Mouse (Mus musculus): Measurements from ENCODE around the gene Ksr2.
A peak's percentile ranks its signal among the peaks of the same experiment; 100 is the strongest.

Ksr2 gene

GRCm38 (mm10) chr5:117497084-117497483, 83.3 kb downstream of the Ksr2 start:
- no peak for TF ChIP-seq NANOG (IDR thresholded peaks at IDR 0.05; ENCODE audit: borderline replicate concordance, low read length)
- TF ChIP-seq CTCF (conservative IDR thresholded peaks at IDR 0.05; ENCODE audit: low read length), result peak; percentile 79
- Histone ChIP-seq H3K4me1 (replicated peaks; ENCODE audit: low read depth, low read length) (peaks cover 32% of the 10 kb centered on the region), H3K27me3 (ENCODE audit: insufficient read depth, low read length) (peaks cover 32% of the 10 kb centered on the region), H3K9me3 (ENCODE audit: low read length) (peaks cover 4% of the 10 kb centered on the region; the same call in 1 of the 2 replicates), H3K36me3 (ENCODE audit: insufficient read depth, low read length) (no peaks in the 10 kb centered on the region), H3K4me3 (replicated peaks; ENCODE audit: low read length) (peak overlapping the region; percentile 11; the same call in 1 of the 2 replicates)

- TF ChIP-seq POU5F1 (IDR thresholded peaks at IDR 0.05; ENCODE audit: borderline replicate concordance, low read length) (no peak), CTCF (conservative IDR thresholded peaks at IDR 0.05; ENCODE audit: low read length) (peak; percentile 98), NANOG (IDR thresholded peaks at IDR 0.05; ENCODE audit: borderline replicate concordance, low read length) (no peak)
- peaks cover 11% of the 10 kb centered on the region for H3K4me1 ChIP-seq (replicated peaks; ENCODE audit: low read depth, low read length)
- peaks cover 20% of the 10 kb centered on the region for H3K9me3 ChIP-seq (ENCODE audit: low read length)
- no peaks in the 10 kb centered on the region for H3K36me3 ChIP-seq (ENCODE audit: insufficient read depth, low read length)
- H3K27me3 ChIP-seq (ENCODE audit: insufficient read depth, low read length), result peaks cover 34% of the 10 kb centered on the region
- no peak overlapping the region for H3K4me3 ChIP-seq (replicated peaks; ENCODE audit: low read length)
Observed at GRCm38 (mm10) chr5:117502611-117503010, 88.8 kb downstream of the Ksr2 start.

DNA sequence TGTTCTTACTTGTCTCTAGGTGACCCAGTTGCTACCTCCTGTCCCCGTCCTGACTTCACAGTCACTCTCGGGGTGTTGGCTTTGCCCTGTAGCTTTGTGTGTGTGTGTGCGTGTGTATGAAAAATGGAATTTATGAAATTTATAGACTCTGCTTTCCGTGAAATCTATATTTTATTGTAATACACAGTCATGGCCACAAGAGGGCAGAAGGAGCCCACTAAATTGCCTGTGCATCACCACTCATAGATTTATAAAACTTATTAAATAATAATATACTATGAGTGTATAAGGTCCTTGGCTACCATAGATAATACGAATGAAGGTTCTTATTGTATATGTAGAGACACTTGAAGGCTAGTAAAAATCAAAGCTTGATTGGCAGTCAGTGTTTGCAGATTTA, 90.6 kb downstream of the Ksr2 start:
- no peak overlapping the region for H3K4me3 ChIP-seq (replicated peaks; ENCODE audit: low read length)
- peaks cover 20% of the 10 kb centered on the region for H3K9me3 ChIP-seq (ENCODE audit: low read length)
- TF ChIP-seq CTCF (conservative IDR thresholded peaks at IDR 0.05; ENCODE audit: low read length), result peak; percentile 59
- no peak for TF ChIP-seq NANOG (IDR thresholded peaks at IDR 0.05; ENCODE audit: borderline replicate concordance, low read length)
- H3K4me1 ChIP-seq (replicated peaks; ENCODE audit: low read depth, low read length), result peaks cover 14% of the 10 kb centered on the region
- H3K36me3 ChIP-seq (ENCODE audit: insufficient read depth, low read length), result no peaks in the 10 kb centered on the region
- H3K27me3 ChIP-seq (ENCODE audit: insufficient read depth, low read length), result peaks cover 27% of the 10 kb centered on the region

GRCm38 (mm10) chr5:117505204-117505603, 91.4 kb downstream of the Ksr2 start:
- H3K9me3 ChIP-seq (ENCODE audit: low read length), result peaks cover 20% of the 10 kb centered on the region
- H3K4me1 ChIP-seq (replicated peaks; ENCODE audit: low read depth, low read length), result peaks cover 17% of the 10 kb centered on the region
- TF ChIP-seq NANOG (IDR thresholded peaks at IDR 0.05; ENCODE audit: borderline replicate concordance, low read length), result no peak
- peak; percentile 98 for TF ChIP-seq CTCF (conservative IDR thresholded peaks at IDR 0.05; ENCODE audit: low read length)
- peaks cover 19% of the 10 kb centered on the region for H3K27me3 ChIP-seq (ENCODE audit: insufficient read depth, low read length)
- no peak overlapping the region for H3K4me3 ChIP-seq (replicated peaks; ENCODE audit: low read length)
- no peaks in the 10 kb centered on the region for H3K36me3 ChIP-seq (ENCODE audit: insufficient read depth, low read length)

GRCm38 (mm10) chr5:117505769-117506168, 92.0 kb downstream of the Ksr2 start:
- TF ChIP-seq CTCF (conservative IDR thresholded peaks at IDR 0.05; ENCODE audit: low read length), result no peak
- TF ChIP-seq NANOG (IDR thresholded peaks at IDR 0.05; ENCODE audit: borderline replicate concordance, low read length), result no peak
- TF ChIP-seq POU5F1 (IDR thresholded peaks at IDR 0.05; ENCODE audit: borderline replicate concordance, low read length), result no peak
- Histone ChIP-seq H3K36me3 (ENCODE audit: insufficient read depth, low read length) (no peaks in the 10 kb centered on the region), H3K27me3 (ENCODE audit: insufficient read depth, low read length) (peaks cover 14% of the 10 kb centered on the region), H3K4me1 (replicated peaks; ENCODE audit: low read depth, low read length) (peaks cover 15% of the 10 kb centered on the region), H3K4me3 (replicated peaks; ENCODE audit: low read length) (no peak overlapping the region), H3K9me3 (ENCODE audit: low read length) (peaks cover 20% of the 10 kb centered on the region)

DNA sequence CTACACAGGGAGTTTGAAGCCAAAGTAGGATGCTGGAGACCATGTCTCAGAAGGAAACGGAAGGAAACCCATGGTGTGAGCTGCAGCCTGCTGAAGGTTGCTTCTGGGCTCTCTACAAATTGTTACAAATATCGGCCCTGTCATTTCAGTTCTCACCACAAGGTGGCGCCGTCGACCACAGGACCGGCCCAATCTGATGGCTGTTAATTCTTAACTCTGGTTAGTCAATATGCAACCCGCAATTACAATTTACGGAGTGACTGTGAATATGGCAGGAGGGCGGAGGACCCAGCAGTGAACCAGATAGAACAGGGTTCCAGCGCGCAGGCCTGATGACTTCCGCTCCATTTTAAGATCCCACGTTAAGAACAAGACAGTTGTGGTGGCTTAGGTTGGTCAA, 92.6 kb downstream of the Ksr2 start:
- TF ChIP-seq NANOG (IDR thresholded peaks at IDR 0.05; ENCODE audit: borderline replicate concordance, low read length) (no peak), CTCF (conservative IDR thresholded peaks at IDR 0.05; ENCODE audit: low read length) (peak; percentile 84)
- H3K4me1 ChIP-seq (replicated peaks; ENCODE audit: low read depth, low read length), result peaks cover 20% of the 10 kb centered on the region
- peaks cover 13% of the 10 kb centered on the region for H3K27me3 ChIP-seq (ENCODE audit: insufficient read depth, low read length)
- no peaks in the 10 kb centered on the region for H3K36me3 ChIP-seq (ENCODE audit: insufficient read depth, low read length)
- no peak overlapping the region for H3K4me3 ChIP-seq (replicated peaks; ENCODE audit: low read length)
- peaks cover 20% of the 10 kb centered on the region for H3K9me3 ChIP-seq (ENCODE audit: low read length)

GRCm38 (mm10) chr5:117509511-117510375, 95.9 kb downstream of the Ksr2 start:
- H3K4me1 ChIP-seq (replicated peaks; ENCODE audit: low read depth, low read length), result peaks cover 32% of the 10 kb centered on the region
- TF ChIP-seq CTCF (conservative IDR thresholded peaks at IDR 0.05; ENCODE audit: low read length) (peak; percentile 78), POU5F1 (IDR thresholded peaks at IDR 0.05; ENCODE audit: borderline replicate concordance, low read length) (no peak)
- peaks cover 16% of the 10 kb centered on the region; the same call in 1 of the 2 replicates for H3K27me3 ChIP-seq (ENCODE audit: insufficient read depth, low read length)
- H3K4me3 ChIP-seq (replicated peaks; ENCODE audit: low read length), result peak overlapping the region; percentile 50
- peaks cover 13% of the 10 kb centered on the region for H3K9me3 ChIP-seq (ENCODE audit: low read length)
- no peaks in the 10 kb centered on the region for H3K36me3 ChIP-seq (ENCODE audit: insufficient read depth, low read length)

DNA sequence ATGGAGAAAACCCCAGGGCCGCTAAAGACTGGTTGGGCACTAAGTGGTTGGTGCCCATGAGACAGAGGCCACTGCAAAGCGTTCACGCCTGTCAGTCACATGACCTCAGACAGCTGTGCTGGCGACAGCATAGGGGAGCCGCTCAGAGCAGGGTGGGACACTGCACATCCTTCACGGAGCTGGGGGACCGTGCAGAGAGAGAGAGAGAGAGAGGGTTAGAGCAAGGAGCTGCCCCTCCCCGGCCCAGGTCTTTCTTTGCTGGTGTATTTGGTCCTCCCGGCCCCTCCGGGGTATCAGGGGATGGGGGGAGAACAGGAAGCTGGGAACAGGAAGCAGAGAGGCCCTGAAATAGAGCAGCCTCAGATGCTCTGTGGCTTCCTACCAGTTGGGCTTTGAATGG, 97.1 kb downstream of the Ksr2 start:
- Histone ChIP-seq H3K9me3 (ENCODE audit: low read length) (peaks cover 4% of the 10 kb centered on the region), H3K27me3 (ENCODE audit: insufficient read depth, low read length) (peaks cover 16% of the 10 kb centered on the region; the same call in 1 of the 2 replicates), H3K4me3 (replicated peaks; ENCODE audit: low read length) (no peak overlapping the region), H3K4me1 (replicated peaks; ENCODE audit: low read depth, low read length) (peaks cover 36% of the 10 kb centered on the region), H3K36me3 (ENCODE audit: insufficient read depth, low read length) (no peaks in the 10 kb centered on the region)
- TF ChIP-seq CTCF (conservative IDR thresholded peaks at IDR 0.05; ENCODE audit: low read length), result no peak
- TF ChIP-seq POU5F1 (IDR thresholded peaks at IDR 0.05; ENCODE audit: borderline replicate concordance, low read length), result no peak
- TF ChIP-seq NANOG (IDR thresholded peaks at IDR 0.05; ENCODE audit: borderline replicate concordance, low read length), result no peak

GRCm38 (mm10) chr5:117515396-117515795, 101.6 kb downstream of the Ksr2 start:
- Histone ChIP-seq H3K9me3 (ENCODE audit: low read length) (no peaks in the 10 kb centered on the region), H3K4me3 (replicated peaks; ENCODE audit: low read length) (no peak overlapping the region), H3K4me1 (replicated peaks; ENCODE audit: low read depth, low read length) (peaks cover 38% of the 10 kb centered on the region), H3K36me3 (ENCODE audit: insufficient read depth, low read length) (no peaks in the 10 kb centered on the region), H3K27me3 (ENCODE audit: insufficient read depth, low read length) (peaks cover 26% of the 10 kb centered on the region)
- no peak for TF ChIP-seq NANOG (IDR thresholded peaks at IDR 0.05; ENCODE audit: borderline replicate concordance, low read length)
- no peak for TF ChIP-seq POU5F1 (IDR thresholded peaks at IDR 0.05; ENCODE audit: borderline replicate concordance, low read length)
- TF ChIP-seq CTCF (conservative IDR thresholded peaks at IDR 0.05; ENCODE audit: low read length), result no peak
